Mouse (Mus musculus): ENCODE measurements around the gene Foxo6. TPM values are rescaled to one million over a fixed set of nuclear protein-coding genes. Genes with fewer than 3 reads are reported as not detected.

Gene Foxo6
- 0.14 and 0.28 TPM in 2 replicates for polyA plus RNA-seq (2015; fragmentation: Nextera tagmentation; extraction: Ambion mirVana)

DNA sequence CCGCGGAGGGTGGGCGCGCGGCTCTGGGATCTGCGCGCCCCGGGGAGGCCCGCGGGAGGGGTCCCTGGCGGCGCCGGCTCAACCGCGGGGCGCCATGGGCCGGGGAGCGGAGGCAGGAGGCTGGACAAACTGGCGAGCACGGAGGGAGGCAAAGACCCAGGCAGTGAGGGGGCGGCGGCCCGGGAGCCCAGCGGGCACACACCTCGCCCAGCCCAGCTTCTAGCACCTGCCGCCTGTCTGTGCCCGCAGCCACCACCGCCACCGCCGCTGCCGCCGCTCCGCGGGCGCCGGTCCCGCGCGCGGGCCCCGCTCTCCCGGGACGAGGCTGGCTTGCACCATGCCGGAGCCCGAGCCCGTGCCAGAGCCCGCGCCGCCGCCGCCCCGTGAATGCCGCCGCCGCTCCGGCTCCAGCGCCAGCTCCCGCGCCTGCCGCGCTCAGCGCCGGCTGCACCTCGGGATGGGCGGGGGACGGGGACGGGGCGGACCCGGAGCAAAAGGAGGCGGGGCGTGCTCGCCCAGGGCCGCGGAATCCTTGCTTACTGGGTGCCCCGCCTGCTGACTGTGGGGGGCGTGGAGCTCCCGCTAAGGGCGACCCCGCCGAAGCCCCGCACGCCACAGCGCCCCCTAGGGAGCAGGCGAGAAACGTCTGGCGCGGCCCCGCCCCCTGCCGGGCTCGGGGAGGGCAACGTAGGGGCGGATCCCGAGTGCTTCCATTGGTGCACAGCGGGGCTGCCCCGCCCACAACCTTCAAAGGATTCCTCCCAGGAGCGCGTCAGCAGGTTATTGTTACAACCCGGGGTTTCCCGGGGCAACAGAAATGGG, at the start of gene Foxo6:
Gene Foxo6 (minus strand): TSS at position 60 of the 822 bp plus-strand sequence.

Other genes with a start within 250 kb of the Foxo6 start
- gene AL607142.1, start 222.4 kb downstream of the Foxo6 start, polyA plus RNA-seq (2015; fragmentation: Nextera tagmentation; extraction: Ambion mirVana), result not detected in 2 replicates
- gene Edn2, start 126.1 kb downstream of the Foxo6 start, polyA plus RNA-seq (2015; fragmentation: Nextera tagmentation; extraction: Ambion mirVana), result 0.34 TPM in 1 of 2 replicates, not detected in the other
- 25.0 and 25.2 TPM in 2 replicates for gene Scmh1, start 117.9 kb upstream of the Foxo6 start, polyA plus RNA-seq (2015; fragmentation: Nextera tagmentation; extraction: Ambion mirVana)
- not detected in 2 replicates for gene Slfnl1, start 244.9 kb upstream of the Foxo6 start, polyA plus RNA-seq (2015; fragmentation: Nextera tagmentation; extraction: Ambion mirVana)

Data from skeletal muscle tissue, postnatal 0 days (tissue).